Comparison of ENCODE assay signal across 8 mouse cellular contexts in genomic region chr7:110164103-110164681, GRCm38 (mm10). TPM values are rescaled to one million over a fixed set of nuclear protein-coding genes. Genes with fewer than 3 reads are reported as not detected.
DNase-seq lines count a peak whose midpoint lies in the region; ATAC-seq and TF ChIP-seq lines count a peak whose summit lies in the region.

No protein-coding gene starts in this region.

- H3K27me3 ChIP-seq in forebrain, embryonic 10.5 days (ENCODE audit: poor library complexity, severe bottlenecking), result no peaks in the 10 kb centered on the region
- H3K27me3 ChIP-seq in heart, embryonic 15.5 days, result no peaks in the 10 kb centered on the region
- no peaks in the 10 kb centered on the region for H3K27me3 ChIP-seq in liver, embryonic 14.5 days (ENCODE audit: control insufficient read depth, insufficient read depth, low read length)
- H3K27me3 ChIP-seq in neural tube, embryonic 11.5 days (ENCODE audit: control insufficient read depth, insufficient read depth, low read length), result no peaks in the 10 kb centered on the region
- no peaks in the 10 kb centered on the region for H3K27me3 ChIP-seq in stomach, postnatal 0 days (ENCODE audit: control insufficient read depth, insufficient read depth, low read length)

- peak overlapping the region; percentile 60 for H3K4me3 ChIP-seq in forebrain, embryonic 10.5 days
- H3K4me3 ChIP-seq in heart, embryonic 15.5 days, result peak overlapping the region; percentile 58
- H3K4me3 ChIP-seq in liver, embryonic 14.5 days (ENCODE audit: insufficient read depth in 1 of 2, low read depth in 2 of 2, low read length in 2 of 2), result peak overlapping the region; percentile 66 to 89
- H3K4me3 ChIP-seq in neural tube, embryonic 11.5 days (ENCODE audit: low read depth, low read length), result peak overlapping the region; percentile 41
- H3K4me3 ChIP-seq in stomach, postnatal 0 days (ENCODE audit: low read depth, low read length), result peak overlapping the region; percentile 48

- peak; percentile 50 to 69 for DNase-seq in CD8-positive naive resting alpha-beta T cell, adult 2 months (ENCODE audit: low read depth in 2 of 2, low spot score in 2 of 2)
- DNase-seq in c-Kit-positive CD71-negative TER-119-negative erythroid progenitor cells, embryonic 14.5 days (ENCODE audit: low read depth), result peak; percentile 91
- peak; percentile 89 for DNase-seq in forebrain, embryonic 10.5 days (ENCODE audit: extremely low spot score, low spot score)
- peak; percentile 93 for DNase-seq in kidney, postnatal 25 days
- DNase-seq in liver, embryonic 14.5 days (ENCODE audit: low read depth in 3 of 3, low spot score in 3 of 3), result peak; percentile 80 to 88 (median 84)
- peak; percentile 91 for DNase-seq in neural tube, embryonic 11.5 days (ENCODE audit: low spot score)
- peak; percentile 93 for DNase-seq in stomach, postnatal 0 days (ENCODE audit: low spot score)

- WGBS in forebrain, embryonic 10.5 days, result under 1% methylated on average over 24 of the region's 24 CpGs
- WGBS in heart, embryonic 15.5 days, result under 1% methylated on average over 24 of the region's 24 CpGs
- WGBS in liver, embryonic 14.5 days (ENCODE audit: insufficient replicate concordance), result under 1% methylated on average over 24 of the region's 24 CpGs
- WGBS in neural tube, embryonic 11.5 days, result under 1% methylated on average over 24 of the region's 24 CpGs
- under 1% methylated on average over 24 of the region's 24 CpGs for WGBS in stomach, postnatal 0 days

- peak; percentile 78 for ATAC-seq in heart, embryonic 15.5 days (replicated peaks; ENCODE audit: insufficient number of reproducible peaks, insufficient read depth, low FRiP score, low read depth)
- ATAC-seq in liver, embryonic 14.5 days (ENCODE audit: insufficient read depth), result peak; percentile 82
- ATAC-seq in neural tube, embryonic 11.5 days (ENCODE audit: insufficient read depth, low FRiP score, low TSS enrichment), result peak; percentile 75
- ATAC-seq in stomach, postnatal 0 days (ENCODE audit: low FRiP score, low TSS enrichment), result peak; percentile 84

- no peaks in the 10 kb centered on the region for H3K9me3 ChIP-seq in forebrain, embryonic 10.5 days
- H3K9me3 ChIP-seq in heart, embryonic 15.5 days (replicated peaks), result no peaks in the 10 kb centered on the region
- H3K9me3 ChIP-seq in liver, embryonic 14.5 days (ENCODE audit: control insufficient read depth, low read length), result no peaks in the 10 kb centered on the region
- no peaks in the 10 kb centered on the region for H3K9me3 ChIP-seq in neural tube, embryonic 11.5 days (ENCODE audit: control insufficient read depth, low read length)
- no peaks in the 10 kb centered on the region for H3K9me3 ChIP-seq in stomach, postnatal 0 days (ENCODE audit: control insufficient read depth, low read length)

- H3K4me2 ChIP-seq in heart, embryonic 15.5 days, result peak overlapping the region; percentile 93
- peak overlapping the region; percentile 88 for H3K4me2 ChIP-seq in liver, embryonic 14.5 days (ENCODE audit: low read depth)
- peak overlapping the region; percentile 70 for H3K4me2 ChIP-seq in neural tube, embryonic 11.5 days (ENCODE audit: low read depth)
- H3K4me2 ChIP-seq in stomach, postnatal 0 days (replicated peaks; ENCODE audit: low read depth), result peak overlapping the region; percentile 94

- H3K27ac ChIP-seq in forebrain, embryonic 10.5 days, result peak overlapping the region; percentile 96
- H3K27ac ChIP-seq in heart, embryonic 15.5 days, result peak overlapping the region; percentile 96
- H3K27ac ChIP-seq in liver, embryonic 14.5 days, result peak overlapping the region; percentile 68
- H3K27ac ChIP-seq in neural tube, embryonic 11.5 days (ENCODE audit: low read depth, low read length), result peak overlapping the region; percentile 74
- peak overlapping the region; percentile 97 for H3K27ac ChIP-seq in stomach, postnatal 0 days (replicated peaks)

- peaks cover 16% of the 10 kb centered on the region for H3K4me1 ChIP-seq in forebrain, embryonic 10.5 days
- peaks cover 3% of the 10 kb centered on the region; the same call in 1 of the 2 replicates for H3K4me1 ChIP-seq in heart, embryonic 15.5 days (replicated peaks)
- H3K4me1 ChIP-seq in liver, embryonic 14.5 days (replicated peaks; ENCODE audit: control insufficient read depth in 2 of 2, insufficient read depth in 2 of 2, low read length in 1 of 2), result peaks cover 2 to 7% of the 10 kb centered on the region in 2 experiments; a peak in 3 of 4 replicates
- H3K4me1 ChIP-seq in neural tube, embryonic 11.5 days (ENCODE audit: control insufficient read depth, insufficient read depth, low read length), result no peaks in the 10 kb centered on the region
- H3K4me1 ChIP-seq in stomach, postnatal 0 days (replicated peaks; ENCODE audit: control insufficient read depth, insufficient read depth), result no peaks in the 10 kb centered on the region

- TF ChIP-seq CTCF in liver, embryonic 14.5 days (IDR thresholded peaks at IDR 0.05; ENCODE audit: low read depth), result peak; percentile 89
- peak; percentile 84 for TF ChIP-seq CTCF in stomach, postnatal 0 days (IDR thresholded peaks at IDR 0.05; ENCODE audit: low read depth)

- peak; percentile 74 for TF ChIP-seq EP300 in liver, embryonic 14.5 days (IDR thresholded peaks at IDR 0.05; ENCODE audit: low read depth)
- TF ChIP-seq EP300 in stomach, postnatal 0 days (optimal IDR thresholded peaks at IDR 0.05), result peak; percentile 88

- H3K36me3 ChIP-seq in forebrain, embryonic 10.5 days (replicated peaks), result no peaks in the 10 kb centered on the region
- H3K36me3 ChIP-seq in heart, embryonic 15.5 days, result no peaks in the 10 kb centered on the region
- no peaks in the 10 kb centered on the region for H3K36me3 ChIP-seq in liver, embryonic 14.5 days (replicated peaks; ENCODE audit: control insufficient read depth, insufficient read depth, low read depth)
- H3K36me3 ChIP-seq in neural tube, embryonic 11.5 days (ENCODE audit: control insufficient read depth, insufficient read depth, low read length), result no peaks in the 10 kb centered on the region
- no peaks in the 10 kb centered on the region for H3K36me3 ChIP-seq in stomach, postnatal 0 days (ENCODE audit: control insufficient read depth, insufficient read depth, low read length)

- H3K9ac ChIP-seq in heart, embryonic 15.5 days, result peak overlapping the region; percentile 74
- H3K9ac ChIP-seq in liver, embryonic 14.5 days (replicated peaks), result peak overlapping the region; percentile 68
- H3K9ac ChIP-seq in neural tube, embryonic 11.5 days (ENCODE audit: low read length), result peak overlapping the region; percentile 59
- peak overlapping the region; percentile 76 for H3K9ac ChIP-seq in stomach, postnatal 0 days (ENCODE audit: low read length)

RNA-seq across cellular contexts. Expression of gene Wee1, which starts 42.3 kb away (rescaled TPM):
- polyA plus RNA-seq in forebrain, embryonic 10.5 days (2016; fragmentation: Nextera tagmentation; extraction: Ambion mirVana), result 28.9 and 29.0 TPM in 2 replicates
- 22.5 and 25.5 TPM in 2 replicates for polyA plus RNA-seq in heart, embryonic 15.5 days (2015; fragmentation: Nextera tagmentation; extraction: Ambion mirVana)
- 7.1 and 8.8 TPM in 2 replicates for polyA plus RNA-seq in liver, embryonic 14.5 days (2012; rRNA removed)
- polyA plus RNA-seq in liver, embryonic 14.5 days (2014; fragmentation: Nextera tagmentation; extraction: Ambion mirVana), result 8.1 and 9.4 TPM in 2 replicates
- 30.6 and 31.6 TPM in 2 replicates for polyA plus RNA-seq in neural tube, embryonic 11.5 days (2014; fragmentation: Nextera tagmentation; extraction: Ambion mirVana)
- 14.5 and 16.6 TPM in 2 replicates for polyA plus RNA-seq in stomach, postnatal 0 days (2015; fragmentation: Nextera tagmentation; extraction: Ambion mirVana)

RNA-seq across cellular contexts. Expression of gene Swap70, which starts 57.3 kb away (rescaled TPM):
- polyA plus RNA-seq in forebrain, embryonic 10.5 days (2016; fragmentation: Nextera tagmentation; extraction: Ambion mirVana), result 32.0 and 36.0 TPM in 2 replicates
- polyA plus RNA-seq in heart, embryonic 15.5 days (2015; fragmentation: Nextera tagmentation; extraction: Ambion mirVana), result 18.6 and 24.0 TPM in 2 replicates
- 3.3 and 5.5 TPM in 2 replicates for polyA plus RNA-seq in liver, embryonic 14.5 days (2012; rRNA removed)
- 7.6 and 7.9 TPM in 2 replicates for polyA plus RNA-seq in liver, embryonic 14.5 days (2014; fragmentation: Nextera tagmentation; extraction: Ambion mirVana)
- 19.6 and 20.2 TPM in 2 replicates for polyA plus RNA-seq in neural tube, embryonic 11.5 days (2014; fragmentation: Nextera tagmentation; extraction: Ambion mirVana)
- 10.7 and 10.8 TPM in 2 replicates for polyA plus RNA-seq in stomach, postnatal 0 days (2015; fragmentation: Nextera tagmentation; extraction: Ambion mirVana)

Comparison
In these comparisons a context has a peak if more than half of its experiments do, and no peak if none do; other contexts are left out.
1. Peak in every context shown above with its lines: DNase-seq, ATAC-seq, H3K4me3 ChIP-seq and H3K27ac ChIP-seq.